Mouse (Mus musculus): Measurements from ENCODE around the gene Lrrc1.

DNA sequence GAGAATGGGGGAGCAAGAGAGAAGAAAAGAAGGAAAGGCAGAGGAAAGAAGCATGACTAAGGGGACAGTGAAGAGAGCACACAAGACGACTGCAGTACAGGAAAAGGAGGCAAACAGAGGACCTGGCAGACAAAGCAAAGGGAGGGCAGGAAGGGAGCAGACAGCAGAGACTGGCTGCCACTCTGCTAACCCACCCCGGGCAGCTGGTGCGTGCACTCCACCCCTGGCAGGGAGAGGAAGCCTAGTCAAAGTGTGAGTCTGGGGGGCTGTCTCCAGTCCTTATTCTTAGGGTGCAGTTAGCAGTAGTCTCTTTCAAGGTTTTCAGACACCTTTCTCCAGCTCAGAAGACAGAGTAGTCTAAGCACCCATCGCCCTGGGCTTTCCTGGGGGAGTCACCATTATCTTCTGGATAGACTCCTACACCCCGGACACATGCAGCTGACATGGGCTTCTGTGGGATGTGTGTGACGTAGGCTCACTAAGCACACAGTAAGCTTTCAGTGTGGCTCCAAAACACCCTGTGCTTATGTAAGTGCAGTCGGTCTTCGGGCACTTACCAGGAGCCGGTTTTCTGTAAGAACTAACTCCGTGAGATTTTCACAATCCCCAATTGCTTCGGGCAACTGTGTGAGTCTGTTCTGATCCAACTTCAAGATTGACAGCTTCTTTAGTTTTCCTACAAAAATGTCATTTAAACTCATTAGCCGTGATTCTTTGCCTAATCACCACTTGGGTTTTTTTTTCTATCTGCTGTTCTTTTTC, 92.4 kb downstream of the Lrrc1 start:
- no peak for TF ChIP-seq CTCF (IDR thresholded peaks at IDR 0.05)
- TF ChIP-seq EP300 (IDR thresholded peaks at IDR 0.05): no peak

All from lung, postnatal 0 days (tissue).